Comparison of ENCODE assay signal across 28 mouse cellular contexts in genomic region chr14:45615776-45616175, GRCm38 (mm10). TPM values are rescaled to one million over a fixed set of nuclear protein-coding genes. Genes with fewer than 3 reads are reported as not detected.
DNase-seq lines count a peak whose midpoint lies in the region; ATAC-seq lines count a peak whose summit lies in the region.
"Had no signal": no experiment of that assay in that cellular context is flagged by ENCODE, and none has a peak within 500 bp of the region (broad histone marks: within the 10 kb centered on the region; RNA-seq: fewer than 3 reads in every experiment).

No protein-coding gene starts in this region.

- H3K4me3 ChIP-seq in heart, embryonic 10.5 days = no peak overlapping the region
- no peak overlapping the region for H3K4me3 ChIP-seq in heart, embryonic 13.5 days
- no peak overlapping the region for H3K4me3 ChIP-seq in heart, embryonic 16.5 days (ENCODE audit: low read length)
- H3K4me3 ChIP-seq: embryonic facial prominence, embryonic 12.5 days; embryonic facial prominence, embryonic 15.5 days; gastrocnemius, adult 2 months; hindbrain, embryonic 12.5 days; hindbrain, embryonic 15.5 days had no signal

- peaks cover 31% of the 10 kb centered on the region for H3K36me3 ChIP-seq in heart, embryonic 10.5 days
- peaks cover 65% of the 10 kb centered on the region for H3K36me3 ChIP-seq in heart, embryonic 13.5 days
- peaks cover 31% of the 10 kb centered on the region for H3K36me3 ChIP-seq in heart, embryonic 16.5 days (ENCODE audit: control insufficient read depth, insufficient read depth)

- H3K27ac ChIP-seq in heart, embryonic 10.5 days = peak overlapping the region; percentile 80
- peak overlapping the region; percentile 86 for H3K27ac ChIP-seq in heart, embryonic 13.5 days (replicated peaks)
- H3K27ac ChIP-seq in heart, embryonic 16.5 days (ENCODE audit: low read length) = peak overlapping the region; percentile 76
- H3K27ac ChIP-seq: embryonic facial prominence, embryonic 12.5 days; embryonic facial prominence, embryonic 15.5 days; gastrocnemius, adult 2 months; hindbrain, embryonic 12.5 days; hindbrain, embryonic 15.5 days had no signal

- 0 out of 2 replicates have a peak overlapping the region, but pooled peaks have one; percentile 11 for H3K4me2 ChIP-seq in heart, embryonic 13.5 days
- no peak overlapping the region for H3K4me2 ChIP-seq in heart, embryonic 16.5 days (ENCODE audit: low read depth, low read length)
- H3K4me2 ChIP-seq: embryonic facial prominence, embryonic 12.5 days; embryonic facial prominence, embryonic 15.5 days; hindbrain, embryonic 12.5 days; hindbrain, embryonic 15.5 days had no signal

- no peak overlapping the region for H3K9ac ChIP-seq in heart, embryonic 13.5 days
- H3K9ac ChIP-seq in heart, embryonic 16.5 days (ENCODE audit: low read length) = no peak overlapping the region
- H3K9ac ChIP-seq: embryonic facial prominence, embryonic 12.5 days; embryonic facial prominence, embryonic 15.5 days; forebrain, postnatal 0 days; hindbrain, embryonic 12.5 days; hindbrain, embryonic 15.5 days had no signal

- no peak for DNase-seq in heart, embryonic 10.5 days (ENCODE audit: low spot score)
- DNase-seq in heart, adult 18-20 months = no peak
- no peak for DNase-seq in heart, adult 8-10 months (ENCODE audit: low spot score)
- DNase-seq in heart, postnatal 10 days = no peak
- peak; percentile 59 for DNase-seq in testis, postnatal 14 days (ENCODE audit: low spot score)
- DNase-seq in testis, postnatal 10 days (ENCODE audit: low spot score) = no peak
- DNase-seq: adrenal gland, adult 2 months; adrenal gland, postnatal 14 days; B cell, adult 2 months; cerebellum, adult 11 months; cerebellum, adult 2 months; cerebellum, adult 9-11 months; cerebellum, postnatal 25 days; forebrain, postnatal 0 days; gastrocnemius, adult 2 months; gastrocnemius, postnatal 14 days; kidney, adult 2 months had no signal

- no peak for ATAC-seq in heart, embryonic 13.5 days (ENCODE audit: extremely low read depth, insufficient number of reproducible peaks, low FRiP score, low TSS enrichment)
- no peak for ATAC-seq in heart, embryonic 16.5 days (replicated peaks; ENCODE audit: extremely low read depth, insufficient read depth, low FRiP score)
- ATAC-seq: forebrain, embryonic 14.5 days; forebrain, postnatal 0 days; intestine, postnatal 0 days; Patski had no signal

- WGBS in heart, embryonic 10.5 days = 69% methylated on average over 2 of the region's 2 CpGs
- 55% methylated on average over 2 of the region's 2 CpGs for WGBS in heart, embryonic 13.5 days
- WGBS in heart, embryonic 16.5 days = 70% methylated on average over 2 of the region's 2 CpGs

- intact Hi-C loops in heart, postnatal 10 days (cut with DNase I) = no loop called here

- H3K9me3 ChIP-seq in heart, embryonic 10.5 days = no peaks in the 10 kb centered on the region
- H3K9me3 ChIP-seq in heart, embryonic 13.5 days = no peaks in the 10 kb centered on the region
- H3K9me3 ChIP-seq in heart, embryonic 16.5 days (replicated peaks; ENCODE audit: control insufficient read depth, low read length) = 0 out of 2 replicates have a peak, but pooled peaks cover 2% of the 10 kb centered on the region
- H3K9me3 ChIP-seq: embryonic facial prominence, embryonic 12.5 days; embryonic facial prominence, embryonic 15.5 days; G1E; hindbrain, embryonic 12.5 days; hindbrain, embryonic 15.5 days had no signal

- H3K4me1 ChIP-seq in heart, embryonic 10.5 days = peaks cover 35% of the 10 kb centered on the region
- H3K4me1 ChIP-seq in heart, embryonic 13.5 days = peaks cover 53% of the 10 kb centered on the region
- H3K4me1 ChIP-seq in heart, embryonic 16.5 days (ENCODE audit: control insufficient read depth, insufficient read depth, low read length) = peaks cover 19% of the 10 kb centered on the region
- H3K4me1 ChIP-seq: embryonic facial prominence, embryonic 15.5 days; hindbrain, embryonic 15.5 days had no signal

- H3K27me3 ChIP-seq in heart, embryonic 10.5 days (ENCODE audit: insufficient read depth, poor library complexity, severe bottlenecking) = no peaks in the 10 kb centered on the region
- no peaks in the 10 kb centered on the region for H3K27me3 ChIP-seq in heart, embryonic 13.5 days (replicated peaks)
- no peaks in the 10 kb centered on the region for H3K27me3 ChIP-seq in heart, embryonic 16.5 days (ENCODE audit: control insufficient read depth, insufficient read depth, low read length)
- H3K27me3 ChIP-seq: CH12.LX; embryonic facial prominence, embryonic 12.5 days; embryonic facial prominence, embryonic 15.5 days; hindbrain, embryonic 12.5 days; hindbrain, embryonic 15.5 days; Patski had no signal

RNA-seq across cellular contexts. Expression of gene Ddhd1, which starts 42.2 kb away (rescaled TPM):
- 9.5 and 10.0 TPM in 2 replicates for polyA plus RNA-seq in heart, embryonic 10.5 days (2016; fragmentation: Nextera tagmentation; extraction: Ambion mirVana)
- total RNA-seq in heart, adult 18-20 months (2021) = 10 to 100 TPM in 1 of 2 experiments, 1 to 10 TPM in 1; 7.2 to 11.0 TPM
- 6.7 and 7.9 TPM in 2 replicates for polyA plus RNA-seq in heart, embryonic 13.5 days (2015; fragmentation: Nextera tagmentation; extraction: Ambion mirVana)
- 10 to 100 TPM in 3 of 4 experiments, 1 to 10 TPM in 1; 8.9 to 10.8 (median 10.3) TPM for total RNA-seq in heart, adult 8-10 months (2022)
- polyA plus RNA-seq in heart, embryonic 16.5 days (2015; fragmentation: Nextera tagmentation; extraction: Ambion mirVana) = 8.1 and 9.3 TPM in 2 replicates
- total RNA-seq in heart, postnatal 10 days (2021) = 10 to 100 TPM; 12.7 TPM
